Mouse (Mus musculus): ENCODE results near the gene Dusp9. TPM values are rescaled to one million over a fixed set of nuclear protein-coding genes. Genes with fewer than 3 reads are reported as not detected.

Gene Dusp9
- polyA plus RNA-seq, 1 experiment from 2014 or later, result 6.3 TPM

Other genes with a start within 250 kb of the Dusp9 start
- not detected in 2 replicates for gene Gm18336, start 240.7 kb upstream of the Dusp9 start, polyA plus RNA-seq (2015; fragmentation: Nextera tagmentation; extraction: Ambion mirVana)
- gene Zfp92, start 228.3 kb upstream of the Dusp9 start, polyA plus RNA-seq (2015; fragmentation: Nextera tagmentation; extraction: Ambion mirVana), result not detected in 2 replicates
- not detected in 2 replicates for gene Trex2, start 204.1 kb upstream of the Dusp9 start, polyA plus RNA-seq (2015; fragmentation: Nextera tagmentation; extraction: Ambion mirVana)
- gene Haus7, start 180.4 kb upstream of the Dusp9 start, polyA plus RNA-seq (2015; fragmentation: Nextera tagmentation; extraction: Ambion mirVana), result 52.1 and 61.7 TPM in 2 replicates
- 76.0 and 87.0 TPM in 2 replicates for gene Bgn, start 155.8 kb upstream of the Dusp9 start, polyA plus RNA-seq (2015; fragmentation: Nextera tagmentation; extraction: Ambion mirVana)
- 0.32 and 0.56 TPM in 2 replicates for gene Atp2b3, start 136.3 kb upstream of the Dusp9 start, polyA plus RNA-seq (2015; fragmentation: Nextera tagmentation; extraction: Ambion mirVana)
- gene Pnck, start 20.7 kb downstream of the Dusp9 start, polyA plus RNA-seq (2015; fragmentation: Nextera tagmentation; extraction: Ambion mirVana), result 9.6 and 10.4 TPM in 2 replicates
- 6.8 and 8.0 TPM in 2 replicates for gene Slc6a8, start 33.7 kb downstream of the Dusp9 start, polyA plus RNA-seq (2015; fragmentation: Nextera tagmentation; extraction: Ambion mirVana)
- 166 and 185 TPM in 2 replicates for gene Bcap31, start 76.8 kb downstream of the Dusp9 start, polyA plus RNA-seq (2015; fragmentation: Nextera tagmentation; extraction: Ambion mirVana)
- gene Abcd1, start 77.2 kb downstream of the Dusp9 start, polyA plus RNA-seq (2015; fragmentation: Nextera tagmentation; extraction: Ambion mirVana), result 12.3 and 12.4 TPM in 2 replicates
- gene Plxnb3, start 117.7 kb downstream of the Dusp9 start, polyA plus RNA-seq (2015; fragmentation: Nextera tagmentation; extraction: Ambion mirVana), result 0.46 and 0.51 TPM in 2 replicates
- gene Srpk3, start 135.0 kb downstream of the Dusp9 start, polyA plus RNA-seq (2015; fragmentation: Nextera tagmentation; extraction: Ambion mirVana), result 76.2 and 85.8 TPM in 2 replicates
- gene Idh3g, start 147.5 kb downstream of the Dusp9 start, polyA plus RNA-seq (2015; fragmentation: Nextera tagmentation; extraction: Ambion mirVana), result 344 and 399 TPM in 2 replicates
- 151 and 163 TPM in 2 replicates for gene Ssr4, start 147.6 kb downstream of the Dusp9 start, polyA plus RNA-seq (2015; fragmentation: Nextera tagmentation; extraction: Ambion mirVana)
- 0.27 and 0.34 TPM in 2 replicates for gene Pdzd4, start 185.6 kb downstream of the Dusp9 start, polyA plus RNA-seq (2015; fragmentation: Nextera tagmentation; extraction: Ambion mirVana)

Data from heart, embryonic 13.5 days (tissue).